16 mouse cellular contexts compared by ENCODE assay signal in the genomic region with DNA sequence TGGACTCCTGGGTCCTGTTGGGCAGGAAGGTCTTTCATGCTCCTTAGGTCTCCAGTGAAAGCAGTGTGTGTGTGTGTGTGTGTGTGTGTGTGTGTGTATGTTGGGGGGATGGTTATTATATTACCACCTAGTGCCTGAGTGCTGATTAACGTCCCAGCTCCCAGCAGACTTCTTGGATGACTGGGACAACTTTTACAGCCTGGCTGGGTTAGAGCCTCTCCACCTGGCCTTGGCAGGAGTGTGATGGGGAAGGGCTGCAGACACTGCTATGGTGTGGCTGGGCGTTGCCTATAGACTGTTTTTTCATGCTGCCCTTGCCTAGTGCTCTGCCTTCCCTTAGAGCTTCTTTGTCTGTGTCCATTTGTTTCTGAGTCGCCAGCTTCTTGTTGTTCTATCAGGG. TPM values are rescaled to one million over a fixed set of nuclear protein-coding genes. Genes with fewer than 3 reads are reported as not detected.
A peak's percentile ranks its signal among the peaks of the same experiment; 100 is the strongest.
DNase-seq lines count a peak whose midpoint lies in the region; ATAC-seq and TF ChIP-seq lines count a peak whose summit lies in the region.
"Had no signal": no experiment of that assay in that cellular context is flagged by ENCODE, and none has a peak within 500 bp of the region (broad histone marks: within the 10 kb centered on the region; RNA-seq: fewer than 3 reads in every experiment).

No protein-coding gene starts in this region.

- 45% methylated on average over 3 of the region's 3 CpGs for WGBS in heart, embryonic 12.5 days
- WGBS in liver, adult 2 months = 74% methylated on average over 3 of the region's 3 CpGs
- WGBS in liver, embryonic 11.5 days = 54% methylated on average over 3 of the region's 3 CpGs
- 62% methylated on average over 3 of the region's 3 CpGs for WGBS in liver, postnatal 0 days (ENCODE audit: insufficient replicate concordance)

- no peak for DNase-seq in heart, postnatal 25 days (ENCODE audit: low spot score)
- DNase-seq in liver, adult 2 months (ENCODE audit: extremely low read depth, low read depth, low spot score) = no peak
- DNase-seq in liver, embryonic 11.5 days (ENCODE audit: low spot score) = no peak
- peak; percentile 9 for DNase-seq in liver, postnatal 0 days
- DNase-seq in right cerebral cortex, postnatal 4 days = no peak
- no peak for DNase-seq in retina, postnatal 1 day
- DNase-seq: cerebellum, adult 9-11 months; gastrocnemius, postnatal 10 days had no signal

- H3K79me2 ChIP-seq in liver, adult 2 months (ENCODE audit: control insufficient read depth, insufficient read depth, low read length) = no peaks in the 10 kb centered on the region

- peaks cover 16% of the 10 kb centered on the region for H3K4me1 ChIP-seq in heart, embryonic 12.5 days (replicated peaks)
- peaks cover 5% of the 10 kb centered on the region for H3K4me1 ChIP-seq in liver, adult 2 months (ENCODE audit: control insufficient read depth, insufficient read depth, low read length)
- H3K4me1 ChIP-seq in liver, embryonic 11.5 days (replicated peaks; ENCODE audit: control insufficient read depth, insufficient read depth, low read length) = 0 out of 2 replicates have a peak, but pooled peaks cover 3% of the 10 kb centered on the region
- peaks cover 30% of the 10 kb centered on the region for H3K4me1 ChIP-seq in embryonic fibroblast, embryonic 13.5 days (ENCODE audit: control insufficient read depth, insufficient read depth, low read length)
- peaks cover 2% of the 10 kb centered on the region; the same call in 1 of the 2 replicates for H3K4me1 ChIP-seq in liver, postnatal 0 days (ENCODE audit: insufficient read depth)
- H3K4me1 ChIP-seq: hindbrain, embryonic 15.5 days had no signal

- no peaks in the 10 kb centered on the region for H3K9me3 ChIP-seq in heart, embryonic 12.5 days (replicated peaks)
- H3K9me3 ChIP-seq in liver, embryonic 11.5 days (ENCODE audit: control insufficient read depth, low read length) = no peaks in the 10 kb centered on the region
- no peaks in the 10 kb centered on the region for H3K9me3 ChIP-seq in liver, postnatal 0 days (ENCODE audit: low read length)
- H3K9me3 ChIP-seq: hindbrain, embryonic 15.5 days had no signal

- peak overlapping the region; percentile 41 for H3K27ac ChIP-seq in heart, embryonic 12.5 days (ENCODE audit: poor library complexity, severe bottlenecking)
- H3K27ac ChIP-seq in liver, adult 2 months (replicated peaks; ENCODE audit: insufficient read depth, low read depth, low read length) = peak overlapping the region; percentile 34; the same call in 1 of the 2 replicates
- H3K27ac ChIP-seq in liver, embryonic 11.5 days (ENCODE audit: low read depth, low read length) = no peak overlapping the region
- peak overlapping the region; percentile 91 for H3K27ac ChIP-seq in embryonic fibroblast, embryonic 13.5 days (ENCODE audit: insufficient read depth, low read length)
- 0 out of 2 replicates have a peak overlapping the region, but pooled peaks have one; percentile 12 for H3K27ac ChIP-seq in liver, postnatal 0 days (ENCODE audit: low read depth)
- H3K27ac ChIP-seq: hindbrain, embryonic 15.5 days; layer of hippocampus, adult 2 months had no signal

- no peak overlapping the region for H3K4me3 ChIP-seq in heart, embryonic 12.5 days
- no peak overlapping the region for H3K4me3 ChIP-seq in liver, adult 2 months (ENCODE audit: insufficient read depth, low read depth, low read length)
- no peak overlapping the region for H3K4me3 ChIP-seq in liver, embryonic 11.5 days (ENCODE audit: low read depth, low read length)
- no peak overlapping the region for H3K4me3 ChIP-seq in embryonic fibroblast, embryonic 13.5 days (ENCODE audit: insufficient read depth, low read length)
- H3K4me3 ChIP-seq in liver, postnatal 0 days (ENCODE audit: low read depth, low read length) = no peak overlapping the region
- H3K4me3 ChIP-seq: hindbrain, embryonic 15.5 days; layer of hippocampus, adult 2 months had no signal

- ATAC-seq in heart, embryonic 12.5 days (ENCODE audit: insufficient number of reproducible peaks, low FRiP score) = no peak
- no peak for ATAC-seq in liver, embryonic 11.5 days (replicated peaks; ENCODE audit: low FRiP score)
- ATAC-seq in liver, postnatal 0 days = 0 out of 2 replicates have a peak, but pooled peaks have one; percentile 3
- ATAC-seq: forebrain, embryonic 14.5 days had no signal

- peak overlapping the region; percentile 22; the same call in 1 of the 2 replicates for H3K4me2 ChIP-seq in heart, embryonic 12.5 days
- no peak overlapping the region; the same call in 1 of the 2 replicates for H3K4me2 ChIP-seq in liver, embryonic 11.5 days
- no peak overlapping the region for H3K4me2 ChIP-seq in liver, postnatal 0 days (ENCODE audit: low read depth, low read length)
- H3K4me2 ChIP-seq: hindbrain, embryonic 15.5 days had no signal

- no peak overlapping the region for H3K9ac ChIP-seq in heart, embryonic 12.5 days
- no peak overlapping the region; the same call in 1 of the 2 replicates for H3K9ac ChIP-seq in liver, adult 2 months (ENCODE audit: low read depth, low read length)
- no peak overlapping the region for H3K9ac ChIP-seq in liver, embryonic 11.5 days (ENCODE audit: low read depth, low read length)
- H3K9ac ChIP-seq in liver, postnatal 0 days (replicated peaks) = no peak overlapping the region
- H3K9ac ChIP-seq: hindbrain, embryonic 15.5 days had no signal

- H3K27me3 ChIP-seq in heart, embryonic 12.5 days (replicated peaks) = no peaks in the 10 kb centered on the region
- no peaks in the 10 kb centered on the region for H3K27me3 ChIP-seq in liver, adult 2 months (ENCODE audit: control insufficient read depth, insufficient read depth, low read length)
- no peaks in the 10 kb centered on the region for H3K27me3 ChIP-seq in liver, embryonic 11.5 days (replicated peaks; ENCODE audit: control insufficient read depth, insufficient read depth, low read length)
- H3K27me3 ChIP-seq in liver, postnatal 0 days (ENCODE audit: insufficient read depth, low read length) = no peaks in the 10 kb centered on the region
- H3K27me3 ChIP-seq: hindbrain, embryonic 15.5 days had no signal

- TF ChIP-seq EP300 in liver, postnatal 0 days (IDR thresholded peaks at IDR 0.05; ENCODE audit: low read depth) = no peak

- no peaks in the 10 kb centered on the region for H3K36me3 ChIP-seq in heart, embryonic 12.5 days
- H3K36me3 ChIP-seq in liver, adult 2 months (ENCODE audit: control insufficient read depth, insufficient read depth, low read length) = no peaks in the 10 kb centered on the region
- no peaks in the 10 kb centered on the region for H3K36me3 ChIP-seq in liver, embryonic 11.5 days (ENCODE audit: control insufficient read depth, insufficient read depth, low read length)
- H3K36me3 ChIP-seq in liver, postnatal 0 days (replicated peaks; ENCODE audit: insufficient read depth, low read length) = no peaks in the 10 kb centered on the region
- H3K36me3 ChIP-seq: hindbrain, embryonic 15.5 days had no signal

- no peak for TF ChIP-seq CTCF in liver, adult 2 months (IDR thresholded peaks at IDR 0.05; ENCODE audit: low read depth, low read length)
- TF ChIP-seq CTCF in embryonic fibroblast, embryonic 13.5 days (IDR thresholded peaks at IDR 0.05; ENCODE audit: borderline replicate concordance, insufficient read depth, low read length) = no peak
- TF ChIP-seq CTCF in liver, postnatal 0 days (IDR thresholded peaks at IDR 0.05; ENCODE audit: low read depth) = no peak

- intact Hi-C loops in heart, postnatal 25 days (cut with DNase I) = no loop called here

- no peak for TF ChIP-seq POLR2A in liver, adult 2 months (IDR thresholded peaks at IDR 0.05; ENCODE audit: extremely low read depth, insufficient read depth, low read length)
- TF ChIP-seq POLR2A in embryonic fibroblast, embryonic 13.5 days (IDR thresholded peaks at IDR 0.05; ENCODE audit: low read depth, low read length) = no peak

RNA-seq across cellular contexts. Expression of a gene that starts 25.7 kb away (rescaled TPM):
- not detected in 2 replicates for polyA plus RNA-seq in heart, embryonic 12.5 days (2016; fragmentation: Nextera tagmentation; extraction: Ambion mirVana)
- total RNA-seq in heart, postnatal 25 days (2021) = not detected
- total RNA-seq in liver, adult 2 months (2014; rRNA removed) = not detected in 2 replicates
- not detected in 2 replicates for polyA plus RNA-seq in liver, adult 2 months (2012; rRNA removed)
- not detected in 2 replicates for polyA plus RNA-seq in liver, embryonic 11.5 days (2014; fragmentation: Nextera tagmentation; extraction: Ambion mirVana)
- not detected in 2 replicates for polyA plus RNA-seq in embryonic fibroblast, embryonic 13.5 days (2011; ENCODE audit: insufficient read length, low read depth, missing spikeins)
- not detected in 2 replicates for polyA plus RNA-seq in liver, postnatal 0 days (2015; fragmentation: Nextera tagmentation; extraction: Ambion mirVana)
- total RNA-seq: gastrocnemius, postnatal 10 days; layer of hippocampus, adult 2 months had no signal
- polyA plus RNA-seq: brain, embryonic 14.5 days; embryonic facial prominence, embryonic 11.5 days; forebrain, embryonic 14.5 days; hindbrain, embryonic 15.5 days; spleen, adult 2 months had no signal

RNA-seq across cellular contexts. Expression of a gene that starts 48.1 kb away (rescaled TPM):
- 9.1 and 9.8 TPM in 2 replicates for polyA plus RNA-seq in heart, embryonic 12.5 days (2016; fragmentation: Nextera tagmentation; extraction: Ambion mirVana)
- total RNA-seq in heart, postnatal 25 days (2021) = 10 to 100 TPM in 1 of 2 experiments, 1 to 10 TPM in 1; 9.9 to 10.5 TPM
- 7.4 and 7.8 TPM in 2 replicates for total RNA-seq in liver, adult 2 months (2014; rRNA removed)
- polyA plus RNA-seq in liver, adult 2 months (2012; rRNA removed) = 10.4 and 15.0 TPM in 2 replicates
- 8.9 and 9.3 TPM in 2 replicates for polyA plus RNA-seq in liver, embryonic 11.5 days (2014; fragmentation: Nextera tagmentation; extraction: Ambion mirVana)
- polyA plus RNA-seq in embryonic fibroblast, embryonic 13.5 days (2011; ENCODE audit: insufficient read length, low read depth, missing spikeins) = 31.0 and 39.9 TPM in 2 replicates
- polyA plus RNA-seq in liver, postnatal 0 days (2015; fragmentation: Nextera tagmentation; extraction: Ambion mirVana) = 2.6 and 3.0 TPM in 2 replicates
